Mouse (Mus musculus): ENCODE measurements at regions not wholly inside any gene's neighbourhood (a gene's known extent, or its start where the extent isn't known, plus 50 kb on each side); places are given as distances from the start of the nearest gene placed in this dataset.
A peak's percentile ranks its signal among the peaks of the same experiment; 100 is the strongest.

DNA sequence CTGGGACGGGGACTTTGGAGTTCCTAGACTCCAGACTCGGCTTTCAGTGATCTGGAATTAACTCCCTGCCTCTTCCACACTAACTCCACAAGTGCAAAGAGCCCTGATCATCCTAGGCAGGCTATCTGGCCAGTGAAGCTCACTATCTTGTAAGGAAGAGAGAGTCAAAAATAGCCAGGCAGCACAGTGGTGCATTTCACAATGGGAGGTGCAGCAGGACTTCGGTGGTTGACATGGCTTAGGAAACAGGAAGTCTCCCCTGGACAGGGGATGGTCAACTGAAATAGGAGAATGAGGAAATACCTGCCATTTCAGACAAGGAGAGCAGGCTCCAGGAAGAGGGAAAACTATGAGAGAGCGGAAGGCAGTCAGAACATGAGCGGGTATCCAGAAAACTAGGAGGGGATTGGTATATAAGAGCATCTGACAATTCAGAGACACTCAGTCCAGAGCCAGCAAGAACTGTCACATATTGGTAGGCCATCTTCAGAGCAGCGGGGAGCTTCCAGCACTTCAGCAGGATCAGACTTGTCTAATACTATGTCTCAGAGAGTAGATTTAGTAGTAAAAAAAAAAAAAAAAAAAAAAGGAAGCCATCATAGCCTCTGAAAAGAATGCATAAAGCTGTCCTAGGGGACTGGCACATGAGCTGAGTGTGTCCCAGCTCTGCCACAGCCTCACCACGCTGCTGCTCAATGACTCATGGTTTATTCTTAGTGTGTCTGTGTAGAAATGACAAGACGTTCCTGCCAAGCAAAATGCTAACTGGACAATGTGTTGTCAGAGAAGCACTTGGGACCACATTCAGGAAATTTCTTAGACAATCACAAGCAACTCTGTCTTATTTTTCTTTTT lies 184.5 kb upstream of the Cpeb2 start:
- peak; percentile 68 for ATAC-seq (ENCODE audit: insufficient number of reproducible peaks, insufficient read depth, low FRiP score, low read depth)
- WGBS = 37% methylated on average over 8 of the region's 8 CpGs
- H3K9ac ChIP-seq (ENCODE audit: low read length) = no peak overlapping the region
- H3K36me3 ChIP-seq (ENCODE audit: control insufficient read depth, insufficient read depth, low read length) = no peaks in the 10 kb centered on the region
- peak overlapping the region; percentile 84 for H3K27ac ChIP-seq (replicated peaks in 1 of 2; ENCODE audit: control insufficient read depth in 1 of 2, insufficient read depth in 1 of 2, low read depth in 2 of 2, low read length in 2 of 2)
- peak overlapping the region; percentile 12; the same call in 1 of the 2 replicates for H3K4me2 ChIP-seq (ENCODE audit: low read length)
- no peaks in the 10 kb centered on the region for H3K9me3 ChIP-seq (ENCODE audit: control insufficient read depth, low read length)
- no peak overlapping the region for H3K4me3 ChIP-seq (ENCODE audit: control insufficient read depth in 1 of 2, insufficient read depth in 1 of 2, low read depth in 1 of 2, low read length in 2 of 2)
- no peaks in the 10 kb centered on the region for H3K27me3 ChIP-seq (ENCODE audit: control insufficient read depth, insufficient read depth, low read length)
- H3K4me1 ChIP-seq (ENCODE audit: control insufficient read depth in 2 of 2, insufficient read depth in 2 of 2, low read length in 2 of 2) = peaks cover 5 to 17% of the 10 kb centered on the region in 2 experiments

DNA sequence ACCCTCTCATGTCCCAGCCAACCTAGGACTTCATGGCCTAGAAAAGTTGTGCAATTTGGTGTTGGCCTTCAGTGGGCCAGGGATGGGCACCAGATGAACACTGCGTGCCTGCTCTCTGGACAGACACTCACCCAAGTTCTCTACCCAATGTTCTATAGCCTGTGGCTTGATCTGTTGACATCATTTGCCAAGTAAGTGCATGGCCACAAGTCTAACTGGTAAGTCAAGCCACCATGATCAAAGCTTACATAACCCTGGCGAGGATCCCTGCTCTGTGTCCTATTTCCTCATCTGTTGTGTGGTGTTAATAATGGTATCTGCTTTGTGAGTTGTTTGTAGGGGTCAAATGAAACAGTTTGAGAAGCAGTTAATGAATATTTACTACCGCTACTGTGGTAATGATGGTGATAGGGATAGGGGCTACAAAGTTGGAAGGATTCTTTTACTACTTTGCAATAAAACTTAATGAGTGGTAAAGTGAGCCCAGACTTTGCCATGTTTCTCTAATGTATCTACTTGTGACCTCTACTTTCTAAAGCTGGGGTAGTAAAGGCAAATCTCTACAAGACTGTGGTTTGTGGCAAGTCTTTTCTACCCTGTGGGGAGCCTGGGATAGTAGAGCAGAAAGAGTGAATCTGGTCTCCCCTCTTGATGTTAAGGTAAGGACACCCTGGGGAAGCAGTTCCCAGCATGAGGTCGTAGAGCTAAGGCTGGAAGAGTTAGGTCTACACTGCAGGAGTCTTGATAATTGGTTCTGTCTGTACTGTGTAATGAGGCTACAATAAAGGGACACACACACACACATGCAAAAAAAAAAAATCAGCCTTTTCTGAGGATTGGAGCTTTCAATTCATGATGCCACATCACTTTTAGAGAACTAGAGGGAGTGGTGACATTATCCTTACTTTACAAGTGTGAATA lies 183.3 kb upstream of the Cpeb2 start:
- Histone ChIP-seq H3K9me3 (ENCODE audit: control insufficient read depth, low read length) (no peaks in the 10 kb centered on the region), H3K4me2 (ENCODE audit: low read length) (no peak overlapping the region), H3K27me3 (ENCODE audit: control insufficient read depth, insufficient read depth, low read length) (no peaks in the 10 kb centered on the region), H3K4me3 (ENCODE audit: control insufficient read depth in 1 of 2, insufficient read depth in 1 of 2, low read depth in 1 of 2, low read length in 2 of 2) (no peak overlapping the region), H3K4me1 (ENCODE audit: control insufficient read depth in 2 of 2, insufficient read depth in 2 of 2, low read length in 2 of 2) (peaks cover 5 to 17% of the 10 kb centered on the region in 2 experiments), H3K27ac (replicated peaks in 1 of 2; ENCODE audit: control insufficient read depth in 1 of 2, insufficient read depth in 1 of 2, low read depth in 2 of 2, low read length in 2 of 2) (peak overlapping the region in 1 of 2 experiments; percentile 84; a peak in 2 of 4 replicates), H3K9ac (ENCODE audit: low read length) (no peak overlapping the region), H3K36me3 (ENCODE audit: control insufficient read depth, insufficient read depth, low read length) (no peaks in the 10 kb centered on the region)
- ATAC-seq (ENCODE audit: insufficient number of reproducible peaks, insufficient read depth, low FRiP score, low read depth) = no peak
- 94% methylated on average over 4 of the region's 4 CpGs for WGBS

DNA sequence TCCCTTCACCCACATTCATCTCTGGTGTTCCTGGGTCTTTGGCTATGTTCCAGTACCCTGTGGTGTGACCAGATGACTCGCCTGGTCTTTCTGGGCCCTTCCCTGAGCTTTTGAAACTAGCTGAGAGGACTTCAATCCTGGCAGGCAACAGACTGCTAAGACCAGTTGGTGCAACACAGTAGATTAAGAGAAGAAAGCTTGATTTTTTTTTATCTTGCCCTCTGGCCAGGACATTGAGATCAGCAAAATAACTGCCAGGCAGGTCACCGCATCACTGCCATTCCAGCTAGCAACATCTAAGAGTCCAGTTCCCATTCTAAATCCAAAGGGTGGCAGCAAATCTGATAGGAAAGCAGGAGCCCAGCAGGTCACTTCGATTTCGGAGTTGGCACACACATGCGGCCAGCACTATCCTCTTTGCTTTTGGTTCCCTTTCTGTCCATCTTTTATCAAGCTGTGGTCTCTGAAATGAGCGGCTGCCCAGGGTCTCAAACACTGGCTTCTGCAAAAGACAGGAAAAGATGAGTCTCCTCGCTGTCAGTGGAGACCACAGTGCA lies 181.9 kb upstream of the Cpeb2 start:
- ATAC-seq (ENCODE audit: insufficient number of reproducible peaks, insufficient read depth, low FRiP score, low read depth) = no peak
- H3K4me3 ChIP-seq (ENCODE audit: control insufficient read depth in 1 of 2, insufficient read depth in 1 of 2, low read depth in 1 of 2, low read length in 2 of 2) = no peak overlapping the region
- H3K4me2 ChIP-seq (ENCODE audit: low read length) = no peak overlapping the region
- H3K4me1 ChIP-seq (ENCODE audit: control insufficient read depth in 2 of 2, insufficient read depth in 2 of 2, low read length in 2 of 2) = peaks cover 5 to 17% of the 10 kb centered on the region in 2 experiments
- no peaks in the 10 kb centered on the region for H3K36me3 ChIP-seq (ENCODE audit: control insufficient read depth, insufficient read depth, low read length)
- no peak overlapping the region for H3K27ac ChIP-seq (replicated peaks in 1 of 2; ENCODE audit: control insufficient read depth in 1 of 2, insufficient read depth in 1 of 2, low read depth in 2 of 2, low read length in 2 of 2)
- WGBS = 93% methylated on average over 7 of the region's 7 CpGs
- H3K9me3 ChIP-seq (ENCODE audit: control insufficient read depth, low read length) = no peaks in the 10 kb centered on the region
- no peak overlapping the region for H3K9ac ChIP-seq (ENCODE audit: low read length)
- H3K27me3 ChIP-seq (ENCODE audit: control insufficient read depth, insufficient read depth, low read length) = no peaks in the 10 kb centered on the region

DNA sequence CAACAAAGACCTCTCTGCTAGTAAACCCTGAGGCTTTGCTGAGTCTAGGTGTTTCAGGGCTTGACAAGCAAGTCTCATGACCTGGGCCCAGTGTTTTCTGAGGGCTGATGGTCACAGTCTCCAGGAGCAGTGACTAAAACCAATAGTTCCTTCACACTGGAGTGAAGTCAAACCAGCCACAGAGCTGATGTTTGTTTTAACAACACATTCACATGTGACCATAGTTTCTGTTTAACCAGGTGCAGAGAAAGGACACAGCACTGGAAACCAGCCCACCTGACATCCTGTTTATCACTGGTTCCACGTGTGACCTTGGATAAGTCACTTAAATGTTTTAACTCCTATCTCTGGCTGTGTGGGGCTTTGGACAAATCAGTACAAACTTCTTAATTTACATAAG lies 180.3 kb upstream of the Cpeb2 start:
- Histone ChIP-seq H3K4me3 (ENCODE audit: control insufficient read depth in 1 of 2, insufficient read depth in 1 of 2, low read depth in 1 of 2, low read length in 2 of 2) (no peak overlapping the region), H3K36me3 (ENCODE audit: control insufficient read depth, insufficient read depth, low read length) (no peaks in the 10 kb centered on the region), H3K27me3 (ENCODE audit: control insufficient read depth, insufficient read depth, low read length) (no peaks in the 10 kb centered on the region), H3K4me2 (ENCODE audit: low read length) (no peak overlapping the region), H3K27ac (replicated peaks in 1 of 2; ENCODE audit: control insufficient read depth in 1 of 2, insufficient read depth in 1 of 2, low read depth in 2 of 2, low read length in 2 of 2) (no peak overlapping the region), H3K4me1 (ENCODE audit: control insufficient read depth in 2 of 2, insufficient read depth in 2 of 2, low read length in 2 of 2) (peaks cover 5 to 15% of the 10 kb centered on the region in 2 experiments), H3K9me3 (ENCODE audit: control insufficient read depth, low read length) (no peaks in the 10 kb centered on the region), H3K9ac (ENCODE audit: low read length) (no peak overlapping the region)
- no peak for ATAC-seq (ENCODE audit: insufficient number of reproducible peaks, insufficient read depth, low FRiP score, low read depth)
- WGBS = 52% methylated on average over 1 of the region's 1 CpGs

DNA sequence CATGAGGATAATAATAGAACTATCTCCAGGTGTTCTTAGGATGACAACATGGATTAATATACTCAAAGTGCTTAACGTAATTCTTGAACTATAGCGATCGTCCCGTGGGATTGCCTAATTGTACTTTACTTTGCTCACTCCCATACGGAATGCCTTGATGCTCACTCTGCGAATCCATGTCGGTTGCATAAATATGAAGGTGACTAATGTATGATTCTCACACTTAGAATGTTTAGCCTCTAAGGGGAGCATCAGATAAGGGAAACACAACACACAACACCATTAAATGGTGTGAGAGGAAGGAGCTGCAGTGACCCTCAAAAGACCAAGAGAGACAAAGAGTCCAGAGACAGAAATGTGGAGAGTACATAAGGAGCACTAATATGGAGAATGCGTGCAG lies 178.4 kb upstream of the Cpeb2 start:
- WGBS = 93% methylated on average over 8 of the region's 8 CpGs
- no peak for ATAC-seq (ENCODE audit: insufficient number of reproducible peaks, insufficient read depth, low FRiP score, low read depth)

DNA sequence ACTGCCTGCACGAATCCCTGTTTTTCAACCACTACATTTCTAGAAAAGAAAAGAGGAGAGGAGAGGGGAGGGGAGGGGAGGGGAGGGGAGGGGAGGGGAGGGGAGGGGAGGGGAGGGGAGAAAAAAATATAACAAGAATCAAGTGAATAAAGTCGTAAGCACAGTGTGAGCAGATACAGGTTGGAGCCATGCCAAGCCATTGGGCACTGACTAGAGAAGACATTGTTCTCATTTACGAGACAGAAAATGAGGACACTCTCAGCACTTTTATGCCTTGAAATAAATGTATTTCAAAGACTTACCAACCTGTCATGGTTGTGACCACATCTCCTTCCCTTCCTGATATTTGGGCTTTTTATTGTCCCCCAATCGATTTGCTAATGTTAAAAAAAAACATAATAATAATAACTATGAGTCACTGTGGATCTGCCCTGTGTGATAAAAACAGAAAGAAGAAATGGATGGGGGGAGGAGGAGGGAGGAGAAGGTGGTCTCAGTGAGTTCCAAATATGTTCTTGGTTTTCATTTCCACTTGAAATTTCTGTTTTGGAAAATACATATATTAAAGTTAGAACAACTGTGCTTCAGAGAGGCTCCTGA lies 177.8 kb upstream of the Cpeb2 start:
- no peak overlapping the region for H3K4me2 ChIP-seq (ENCODE audit: low read length)
- ATAC-seq (ENCODE audit: insufficient number of reproducible peaks, insufficient read depth, low FRiP score, low read depth) = no peak
- no peaks in the 10 kb centered on the region for H3K27me3 ChIP-seq (ENCODE audit: control insufficient read depth, insufficient read depth, low read length)
- no peaks in the 10 kb centered on the region; a peak in 1 of 4 replicates for H3K4me1 ChIP-seq (ENCODE audit: control insufficient read depth in 2 of 2, insufficient read depth in 2 of 2, low read length in 2 of 2)
- H3K27ac ChIP-seq (replicated peaks in 1 of 2; ENCODE audit: control insufficient read depth in 1 of 2, insufficient read depth in 1 of 2, low read depth in 2 of 2, low read length in 2 of 2) = no peak overlapping the region
- no peak overlapping the region for H3K4me3 ChIP-seq (ENCODE audit: control insufficient read depth in 1 of 2, insufficient read depth in 1 of 2, low read depth in 1 of 2, low read length in 2 of 2)
- no peaks in the 10 kb centered on the region for H3K9me3 ChIP-seq (ENCODE audit: control insufficient read depth, low read length)
- H3K36me3 ChIP-seq (ENCODE audit: control insufficient read depth, insufficient read depth, low read length) = no peaks in the 10 kb centered on the region
- WGBS = 63% methylated on average over 4 of the region's 4 CpGs
- H3K9ac ChIP-seq (ENCODE audit: low read length) = no peak overlapping the region

More for the DNA sequence above, 178.4 kb upstream of the Cpeb2 start:
- no peak overlapping the region for H3K9ac ChIP-seq (ENCODE audit: low read length)
- no peaks in the 10 kb centered on the region for H3K36me3 ChIP-seq (ENCODE audit: control insufficient read depth, insufficient read depth, low read length)
- no peaks in the 10 kb centered on the region; a peak in 1 of 4 replicates for H3K4me1 ChIP-seq (ENCODE audit: control insufficient read depth in 2 of 2, insufficient read depth in 2 of 2, low read length in 2 of 2)
- no peak overlapping the region for H3K4me3 ChIP-seq (ENCODE audit: control insufficient read depth in 1 of 2, insufficient read depth in 1 of 2, low read depth in 1 of 2, low read length in 2 of 2)
- no peak overlapping the region for H3K4me2 ChIP-seq (ENCODE audit: low read length)
- no peaks in the 10 kb centered on the region for H3K27me3 ChIP-seq (ENCODE audit: control insufficient read depth, insufficient read depth, low read length)
- H3K9me3 ChIP-seq (ENCODE audit: control insufficient read depth, low read length) = no peaks in the 10 kb centered on the region
- H3K27ac ChIP-seq (replicated peaks in 1 of 2; ENCODE audit: control insufficient read depth in 1 of 2, insufficient read depth in 1 of 2, low read depth in 2 of 2, low read length in 2 of 2) = no peak overlapping the region

DNA sequence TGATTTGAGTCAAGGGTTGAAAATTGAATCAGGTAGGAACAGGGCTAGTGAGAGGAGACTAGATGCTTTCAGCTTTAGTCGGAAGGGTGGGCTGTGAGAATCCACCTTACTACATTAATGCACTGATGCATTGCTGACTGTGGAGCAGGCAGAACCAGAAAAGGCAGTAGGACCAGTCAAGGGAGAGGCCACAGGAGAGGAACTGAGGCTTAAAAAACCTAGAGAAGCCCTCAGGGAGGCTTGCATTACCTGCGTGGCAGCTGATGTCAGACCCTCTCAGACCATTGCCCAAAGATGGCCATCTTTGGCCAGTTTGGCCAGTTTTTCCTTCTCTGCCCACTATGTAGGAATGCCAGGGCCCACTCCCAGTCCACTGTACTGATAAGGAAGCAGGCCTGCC lies 176.5 kb upstream of the Cpeb2 start:
- Histone ChIP-seq H3K36me3 (ENCODE audit: control insufficient read depth, insufficient read depth, low read length) (no peaks in the 10 kb centered on the region), H3K4me2 (ENCODE audit: low read length) (no peak overlapping the region), H3K27ac (replicated peaks in 1 of 2; ENCODE audit: control insufficient read depth in 1 of 2, insufficient read depth in 1 of 2, low read depth in 2 of 2, low read length in 2 of 2) (no peak overlapping the region), H3K27me3 (ENCODE audit: control insufficient read depth, insufficient read depth, low read length) (no peaks in the 10 kb centered on the region), H3K9ac (ENCODE audit: low read length) (no peak overlapping the region), H3K4me3 (ENCODE audit: control insufficient read depth in 1 of 2, insufficient read depth in 1 of 2, low read depth in 1 of 2, low read length in 2 of 2) (no peak overlapping the region), H3K4me1 (ENCODE audit: control insufficient read depth in 2 of 2, insufficient read depth in 2 of 2, low read length in 2 of 2) (no peaks in the 10 kb centered on the region), H3K9me3 (ENCODE audit: control insufficient read depth, low read length) (no peaks in the 10 kb centered on the region)
- WGBS = 86% methylated on average over 2 of the region's 2 CpGs
- no peak for ATAC-seq (ENCODE audit: insufficient number of reproducible peaks, insufficient read depth, low FRiP score, low read depth)
